Mouse (Mus musculus) forebrain, embryonic 10.5 days (tissue): ENCODE results near the gene Itpr1. TPM values are rescaled to one million over a fixed set of nuclear protein-coding genes. Genes with fewer than 3 reads are reported as not detected.

Experiments
- DNase-seq: peaks from one replicate; pipeline ENCODE4 v3.0.0-alpha.2; 2017; ENCODE audit warnings: low spot score; ENCODE audit errors: extremely low spot score
- H3K27ac ChIP-seq: fragments of 300-500 bp; sonication (generic); 2 replicates; pipeline ENCODE4 v1.5.1; 2016; ENCODE audit warnings: mild to moderate bottlenecking
- H3K27me3 ChIP-seq: fragments of 300-500 bp; sonication (generic); 2 replicates; pipeline ENCODE4 v1.6.1; 2016; ENCODE audit warnings: mild to moderate bottlenecking; ENCODE audit not compliant: poor library complexity, severe bottlenecking
- H3K36me3 ChIP-seq: fragments of 300-500 bp; sonication (generic); replicated peaks from 2 replicates; pipeline ENCODE4 v1.6.1; 2016; ENCODE audit warnings: mild to moderate bottlenecking, moderate library complexity
- H3K4me1 ChIP-seq: fragments of 300-500 bp; sonication (generic); 2 replicates; pipeline ENCODE4 v1.6.1; 2016
- H3K4me3 ChIP-seq: fragments of 300-500 bp; sonication (generic); 2 replicates; pipeline ENCODE4 v1.5.1; 2016; ENCODE audit warnings: mild to moderate bottlenecking, moderate library complexity
- H3K9me3 ChIP-seq: fragments of 300-500 bp; sonication (generic); 2 replicates; pipeline ENCODE4 v1.6.1; 2016; ENCODE audit warnings: mild to moderate bottlenecking, moderate library complexity
- WGBS: fragments of 180-500 bp; shearing (Covaris S2); methylation state at CpG from one replicate; pipeline ENCODE4 v1.1.7; 2016; 5-methylcytosine and 5-hydroxymethylcytosine counted together
- polyA plus RNA-seq: library from polyadenylated mRNA; unstranded; fragments of >200 nt; fragmentation: Nextera tagmentation; extraction: Ambion mirVana; gene quantifications from 2 replicates; pipeline ENCODE4 v1.2.1, GENCODE M21; 2016

Gene Itpr1
- polyA plus RNA-seq, 1 experiment from 2014 or later: 11.6 TPM

DNA sequence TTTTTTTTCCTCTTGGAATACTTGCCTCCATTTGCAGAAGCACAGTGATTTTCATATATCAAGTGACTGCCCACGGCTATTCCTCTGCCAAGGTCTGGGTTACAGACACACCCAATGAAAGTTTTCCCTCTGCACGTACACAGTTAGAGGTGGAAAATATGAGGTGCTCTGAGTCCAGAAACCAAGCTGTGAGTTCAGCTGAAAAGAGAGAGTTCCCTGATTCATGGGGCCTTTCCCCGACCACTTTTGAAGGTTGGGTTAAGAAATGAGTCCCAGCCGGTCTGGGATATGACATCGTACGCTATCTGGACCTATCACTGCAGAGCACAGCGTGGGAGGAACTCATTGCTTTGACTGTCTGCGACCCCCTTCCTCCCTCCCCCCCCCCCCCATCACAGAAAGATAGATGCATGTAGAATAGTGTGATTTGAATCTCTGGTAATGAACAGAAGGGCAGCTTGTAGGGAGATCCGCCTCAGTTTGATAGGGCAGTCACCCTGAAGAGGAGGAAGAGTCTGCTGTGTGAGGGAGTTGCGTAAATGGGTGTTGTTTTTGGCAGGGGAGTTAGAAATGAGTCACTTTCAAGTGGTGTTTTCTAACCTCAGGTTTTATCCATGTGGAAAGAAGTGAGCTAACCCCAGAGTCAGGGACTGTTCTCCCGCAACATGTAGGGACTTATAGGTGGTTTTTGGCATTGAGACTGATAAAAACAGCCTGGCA, 235.3 kb downstream of the Itpr1 start:
- peaks cover 14% of the 10 kb centered on the region for H3K36me3 ChIP-seq
- no peak for DNase-seq
- no peak overlapping the region for H3K4me3 ChIP-seq
- no peak overlapping the region for H3K27ac ChIP-seq
- peaks cover 11% of the 10 kb centered on the region; the same call in 1 of the 2 replicates for H3K4me1 ChIP-seq
- no peaks in the 10 kb centered on the region for H3K9me3 ChIP-seq
- WGBS: 83% methylated on average over 11 of the region's 11 CpGs
- H3K27me3 ChIP-seq: no peaks in the 10 kb centered on the region

DNA sequence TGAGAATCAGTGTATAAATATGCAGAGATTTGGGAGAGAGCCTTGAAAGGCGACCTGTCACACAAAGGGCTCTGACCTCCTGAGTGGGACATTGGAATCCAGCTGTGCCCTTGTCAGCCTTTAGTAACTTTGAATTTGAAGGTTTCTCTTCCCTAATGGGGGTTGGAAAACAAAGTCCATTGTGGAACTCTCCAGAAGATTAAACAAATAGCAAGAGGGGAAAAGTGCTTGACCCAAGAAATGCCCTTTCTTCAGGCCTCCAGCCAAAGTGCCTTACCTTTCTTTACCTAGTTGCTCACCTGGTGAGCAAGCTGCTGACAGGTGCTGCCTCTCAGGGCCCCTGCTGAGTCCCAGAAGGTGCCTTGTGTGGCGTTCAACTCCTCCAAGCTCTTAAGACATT, 236.0 kb downstream of the Itpr1 start:
- no peaks in the 10 kb centered on the region for H3K9me3 ChIP-seq
- no peak overlapping the region for H3K27ac ChIP-seq
- peaks cover 14% of the 10 kb centered on the region for H3K36me3 ChIP-seq
- H3K4me1 ChIP-seq: peaks cover 11% of the 10 kb centered on the region; the same call in 1 of the 2 replicates
- no peaks in the 10 kb centered on the region for H3K27me3 ChIP-seq
- 50% methylated on average over 2 of the region's 2 CpGs for WGBS
- DNase-seq: no peak
- H3K4me3 ChIP-seq: no peak overlapping the region

DNA sequence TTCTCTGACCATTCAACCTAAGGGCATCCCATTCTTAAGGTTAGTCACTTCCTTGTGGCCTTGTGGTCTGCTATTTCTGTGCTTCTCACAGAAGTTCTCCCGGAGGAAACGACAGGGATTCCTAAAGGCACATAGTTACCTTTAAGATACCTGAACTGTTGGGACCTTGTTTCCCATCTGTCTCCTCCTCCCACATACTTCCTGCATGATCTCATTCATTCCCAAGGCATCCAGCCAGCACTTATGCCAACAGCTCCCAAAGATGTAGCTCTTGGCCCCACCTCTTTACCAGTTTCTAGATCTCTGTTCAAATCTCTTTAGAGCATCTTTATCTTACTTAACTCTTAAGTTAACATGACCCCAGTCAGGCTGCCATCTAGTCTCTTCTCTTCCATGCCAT, 238.6 kb downstream of the Itpr1 start:
- H3K4me1 ChIP-seq: peaks cover 36% of the 10 kb centered on the region
- H3K36me3 ChIP-seq: 0 out of 2 replicates have a peak, but pooled peaks cover 4% of the 10 kb centered on the region
- DNase-seq: no peak
- WGBS: 91% methylated on average over 2 of the region's 2 CpGs
- H3K9me3 ChIP-seq: no peaks in the 10 kb centered on the region
- no peak overlapping the region for H3K4me3 ChIP-seq
- H3K27me3 ChIP-seq: no peaks in the 10 kb centered on the region
- H3K27ac ChIP-seq: no peak overlapping the region

DNA sequence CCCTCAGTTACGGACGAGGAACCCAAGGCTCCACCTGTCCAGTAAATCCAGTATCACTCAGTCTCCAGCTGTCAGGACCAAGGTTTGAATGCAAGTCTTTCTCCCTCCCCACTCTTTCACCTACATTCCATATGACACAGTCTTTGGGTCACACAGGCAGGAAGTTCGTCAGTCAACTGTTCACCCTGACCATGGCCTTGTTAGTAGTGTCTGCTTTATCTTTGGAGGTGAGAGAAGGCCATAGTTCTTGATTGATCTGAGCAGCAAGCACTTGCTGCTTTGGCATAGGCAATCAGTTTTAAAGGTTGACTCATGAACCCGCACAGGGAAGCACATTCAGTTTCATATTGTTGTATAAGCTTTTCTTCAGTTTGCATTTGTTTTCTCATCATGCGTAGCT, 240.7 kb downstream of the Itpr1 start:
- H3K4me1 ChIP-seq: peaks cover 51% of the 10 kb centered on the region
- H3K9me3 ChIP-seq: no peaks in the 10 kb centered on the region
- DNase-seq: no peak
- H3K27ac ChIP-seq: no peak overlapping the region
- 89% methylated on average over 5 of the region's 5 CpGs for WGBS
- 0 out of 2 replicates have a peak, but pooled peaks cover 2% of the 10 kb centered on the region for H3K36me3 ChIP-seq
- no peak overlapping the region for H3K4me3 ChIP-seq
- H3K27me3 ChIP-seq: 0 out of 2 replicates have a peak, but pooled peaks cover 2% of the 10 kb centered on the region

DNA sequence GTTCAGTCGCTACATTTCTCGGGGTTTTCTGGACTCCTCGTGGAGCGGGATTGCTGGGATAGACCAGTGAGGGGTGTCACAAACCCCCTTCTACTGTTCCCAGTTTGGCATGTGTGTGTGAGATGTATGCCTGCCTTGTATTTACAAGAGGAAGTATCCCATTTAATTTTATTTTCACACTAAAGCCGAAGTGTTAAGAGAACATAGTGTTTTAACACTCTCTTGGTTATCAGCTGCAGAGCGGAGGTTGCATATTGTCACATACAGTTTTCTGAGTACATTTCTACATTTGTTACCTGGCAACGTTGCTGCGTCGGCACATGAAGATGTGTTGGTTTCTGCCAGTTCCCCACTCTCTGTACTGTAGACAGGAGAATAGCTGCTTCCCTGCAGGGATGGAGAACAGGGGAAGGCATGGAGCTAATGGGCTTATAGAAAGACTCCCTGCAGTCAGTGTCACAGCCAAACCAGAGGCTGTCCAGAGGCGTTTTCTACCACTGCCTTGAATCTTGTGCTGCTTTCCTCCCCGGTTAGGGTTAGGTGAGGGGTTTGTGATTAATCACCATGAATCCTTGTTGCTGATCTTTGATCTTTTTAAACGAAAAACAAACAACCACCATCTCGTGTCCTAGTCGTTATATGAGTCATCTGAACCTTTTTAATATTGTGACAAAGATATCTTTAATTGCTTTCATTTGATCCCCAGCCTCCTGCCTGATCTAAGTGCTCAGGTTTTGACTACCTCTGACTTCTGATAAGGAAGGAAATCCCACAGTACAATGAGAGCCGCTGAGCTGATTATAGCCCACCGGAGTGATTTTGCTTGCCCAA, 241.4 kb downstream of the Itpr1 start:
- no peak overlapping the region for H3K4me3 ChIP-seq
- peaks cover 52% of the 10 kb centered on the region for H3K4me1 ChIP-seq
- no peak overlapping the region for H3K27ac ChIP-seq
- no peak for DNase-seq
- 73% methylated on average over 16 of the region's 16 CpGs for WGBS
- H3K27me3 ChIP-seq: 0 out of 2 replicates have a peak, but pooled peaks cover 5% of the 10 kb centered on the region
- H3K9me3 ChIP-seq: no peaks in the 10 kb centered on the region
- 0 out of 2 replicates have a peak, but pooled peaks cover 2% of the 10 kb centered on the region for H3K36me3 ChIP-seq

DNA sequence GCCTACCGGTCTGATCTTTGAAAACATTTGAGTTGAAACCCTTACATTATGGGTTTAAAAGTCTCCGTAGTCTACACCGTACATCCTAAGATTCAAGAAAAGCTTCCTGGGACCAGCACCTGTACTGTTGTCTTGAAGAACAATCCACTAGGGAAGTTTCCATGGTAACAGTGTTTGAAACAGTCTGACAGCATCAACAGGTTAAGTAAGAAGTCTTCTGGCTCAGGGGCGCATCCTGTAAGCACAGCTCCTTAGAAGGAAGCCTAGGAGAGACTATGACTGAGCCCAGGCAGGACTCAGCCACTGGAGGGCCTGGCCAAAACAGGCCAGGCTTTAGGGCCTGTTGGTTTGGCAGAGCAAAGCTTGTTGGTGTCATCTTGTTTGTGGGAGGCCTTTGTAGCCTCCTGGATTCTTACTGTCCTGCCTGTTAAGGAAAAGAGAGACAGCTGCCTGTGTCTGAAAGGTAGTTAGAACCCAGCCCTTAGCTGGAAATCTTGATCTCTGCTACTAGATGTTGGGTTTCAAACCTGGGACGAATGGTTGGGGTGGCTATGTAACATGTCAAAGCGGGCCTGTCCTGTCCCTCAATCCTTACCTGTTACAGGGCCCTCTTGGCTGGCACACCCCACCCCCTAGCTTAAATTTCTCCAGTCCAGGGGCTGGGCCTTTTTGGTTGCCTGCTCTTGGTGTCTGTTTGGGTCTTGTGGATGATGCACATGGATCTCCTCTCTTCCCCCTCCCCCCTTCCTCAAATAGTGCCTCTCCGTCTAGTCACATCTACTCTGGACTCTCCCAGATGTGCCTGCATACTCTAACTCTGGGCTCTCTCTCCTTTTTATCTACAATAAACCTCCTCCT, 242.3 kb downstream of the Itpr1 start:
- H3K27me3 ChIP-seq: 0 out of 2 replicates have a peak, but pooled peaks cover 5% of the 10 kb centered on the region
- peaks cover 57% of the 10 kb centered on the region for H3K4me1 ChIP-seq
- H3K27ac ChIP-seq: peak overlapping the region; percentile 84
- no peak for DNase-seq
- H3K4me3 ChIP-seq: no peak overlapping the region
- H3K9me3 ChIP-seq: no peaks in the 10 kb centered on the region
- peaks cover under 1% of the 10 kb centered on the region; the same call in 1 of the 2 replicates for H3K36me3 ChIP-seq
- 84% methylated on average over 7 of the region's 7 CpGs for WGBS

DNA sequence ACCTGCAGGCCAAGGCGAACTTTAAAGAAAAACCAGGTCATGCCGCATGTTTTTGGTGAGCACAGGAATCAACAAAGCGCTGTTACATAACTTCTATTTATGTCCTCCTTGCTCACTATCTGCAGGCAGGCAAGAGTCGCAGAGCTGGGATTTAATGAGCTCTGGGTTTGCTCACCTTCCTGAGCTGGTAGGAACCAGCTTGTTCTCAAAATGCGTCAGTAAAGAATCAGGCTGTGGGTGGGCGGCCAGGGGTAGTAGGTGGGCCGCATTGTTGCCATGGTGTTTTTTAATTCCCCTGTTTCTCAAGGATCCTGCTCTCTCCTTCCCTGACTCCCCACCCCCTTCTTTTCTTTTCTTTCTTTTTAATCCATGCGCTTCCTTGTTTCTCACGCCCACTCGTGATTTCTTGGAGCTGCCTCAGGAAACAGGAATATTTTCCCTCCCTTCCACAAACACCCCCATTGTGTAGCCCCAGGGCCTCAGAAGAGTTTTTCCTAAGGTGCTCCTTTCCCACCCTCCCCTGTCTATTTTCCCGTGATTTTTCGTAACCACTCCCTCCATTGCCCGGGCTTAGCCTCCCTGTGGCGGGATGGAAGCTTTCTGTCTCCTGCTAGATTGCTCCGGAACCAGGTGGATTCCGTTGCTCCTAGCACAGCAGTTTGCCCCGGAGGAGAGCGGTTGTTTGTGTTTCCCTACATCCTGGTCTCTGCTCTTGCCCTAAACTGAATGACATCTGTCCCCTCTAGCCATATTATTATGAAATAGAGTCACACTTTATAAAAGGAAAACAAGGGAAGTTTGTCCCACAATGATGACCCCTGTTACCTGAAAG, 243.6 kb downstream of the Itpr1 start:
- Histone ChIP-seq H3K4me3 (peak overlapping the region; percentile 40), H3K27ac (peak overlapping the region; percentile 84), H3K9me3 (no peaks in the 10 kb centered on the region), H3K27me3 (0 out of 2 replicates have a peak, but pooled peaks cover 5% of the 10 kb centered on the region), H3K4me1 (peaks cover 57% of the 10 kb centered on the region), H3K36me3 (peaks cover 2% of the 10 kb centered on the region; the same call in 1 of the 2 replicates)
- WGBS: 8% methylated on average over 18 of the region's 18 CpGs
- peak; percentile 61 for DNase-seq

DNA sequence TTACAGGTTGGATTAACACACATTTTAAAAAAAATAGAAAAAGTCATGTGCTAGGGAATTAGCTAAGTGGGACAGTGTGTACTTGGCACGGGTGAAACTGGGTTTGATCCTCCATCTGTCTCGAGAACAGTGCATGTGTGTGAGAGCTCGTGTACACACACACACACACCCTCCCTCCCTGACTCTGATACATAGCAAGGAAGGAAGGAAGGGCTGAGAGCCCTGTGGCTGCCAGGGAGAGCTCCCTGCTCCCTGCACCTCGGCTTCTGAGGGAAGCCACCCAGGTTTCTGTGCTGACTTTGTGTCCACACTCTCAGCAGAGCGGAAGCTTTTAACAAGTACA, 244.1 kb downstream of the Itpr1 start:
- H3K4me1 ChIP-seq: peaks cover 57% of the 10 kb centered on the region
- 0 out of 2 replicates have a peak, but pooled peaks cover 5% of the 10 kb centered on the region for H3K27me3 ChIP-seq
- WGBS: 18% methylated on average over 5 of the region's 5 CpGs
- H3K4me3 ChIP-seq: peak overlapping the region; percentile 40
- H3K36me3 ChIP-seq: peaks cover 2% of the 10 kb centered on the region; the same call in 1 of the 2 replicates
- DNase-seq: peak; percentile 30
- H3K27ac ChIP-seq: peak overlapping the region; percentile 84
- no peaks in the 10 kb centered on the region for H3K9me3 ChIP-seq

DNA sequence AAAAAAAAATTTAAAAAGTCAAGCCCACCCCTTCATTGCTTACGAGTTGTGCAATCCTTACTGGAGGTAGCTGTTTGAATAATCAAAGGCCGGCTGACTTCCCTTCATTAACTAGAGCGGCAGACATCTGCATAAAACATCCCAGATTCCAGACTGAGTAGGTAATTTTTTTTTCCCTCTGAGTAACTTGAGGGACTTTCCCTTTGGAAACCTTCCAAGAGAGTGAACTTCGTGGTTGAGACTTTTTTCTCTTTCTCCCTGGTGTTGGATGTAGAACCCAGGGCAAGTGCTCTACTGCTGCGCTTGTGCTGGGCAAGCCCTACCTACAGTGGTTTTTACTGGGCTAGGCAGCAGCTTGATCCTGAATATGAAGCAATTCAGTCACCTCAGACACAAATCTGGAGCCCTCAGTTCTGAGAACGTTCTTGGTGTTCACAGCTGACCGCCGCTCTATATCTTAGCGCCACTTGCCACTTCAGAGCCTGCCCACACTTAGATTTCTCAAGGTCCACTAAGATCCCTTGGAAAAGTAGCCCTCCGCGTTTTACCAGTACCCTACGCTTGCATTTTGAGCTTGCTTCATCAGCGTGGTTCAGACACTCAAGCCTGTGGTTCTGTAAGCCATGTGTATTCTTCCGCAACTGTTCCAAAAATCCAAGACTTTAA, 244.8 kb downstream of the Itpr1 start:
- DNase-seq: no peak
- Histone ChIP-seq H3K9me3 (no peaks in the 10 kb centered on the region), H3K27ac (peak overlapping the region; percentile 84), H3K4me1 (peaks cover 57% of the 10 kb centered on the region), H3K27me3 (0 out of 2 replicates have a peak, but pooled peaks cover 5% of the 10 kb centered on the region), H3K36me3 (peaks cover 2% of the 10 kb centered on the region; the same call in 1 of the 2 replicates), H3K4me3 (no peak overlapping the region)
- WGBS: 55% methylated on average over 14 of the region's 14 CpGs

DNA sequence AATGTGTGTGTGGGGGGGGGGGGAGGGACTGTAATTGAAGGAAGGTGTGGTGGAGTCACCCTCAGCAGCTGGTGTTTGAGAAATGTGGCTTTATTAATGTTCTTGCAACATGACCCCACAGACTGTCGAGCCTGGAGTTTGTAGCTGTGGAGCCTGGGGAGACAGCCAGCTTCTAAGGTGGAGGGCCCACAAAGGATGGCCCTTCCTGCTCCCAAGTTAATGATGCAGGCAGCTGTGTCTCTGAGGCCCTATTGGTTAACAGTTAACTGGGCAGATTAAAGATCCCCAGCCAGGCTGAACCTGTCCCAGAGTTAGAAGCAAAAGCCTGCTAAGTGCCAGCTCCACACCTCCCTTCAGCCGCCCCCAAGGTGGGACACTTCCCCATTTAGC, 245.3 kb downstream of the Itpr1 start:
- WGBS: 39% methylated on average over 2 of the region's 2 CpGs
- Histone ChIP-seq H3K4me1 (peaks cover 57% of the 10 kb centered on the region), H3K36me3 (peaks cover 2% of the 10 kb centered on the region; the same call in 1 of the 2 replicates), H3K27me3 (0 out of 2 replicates have a peak, but pooled peaks cover 5% of the 10 kb centered on the region), H3K4me3 (no peak overlapping the region), H3K27ac (peak overlapping the region; percentile 84), H3K9me3 (no peaks in the 10 kb centered on the region)
- no peak for DNase-seq

DNA sequence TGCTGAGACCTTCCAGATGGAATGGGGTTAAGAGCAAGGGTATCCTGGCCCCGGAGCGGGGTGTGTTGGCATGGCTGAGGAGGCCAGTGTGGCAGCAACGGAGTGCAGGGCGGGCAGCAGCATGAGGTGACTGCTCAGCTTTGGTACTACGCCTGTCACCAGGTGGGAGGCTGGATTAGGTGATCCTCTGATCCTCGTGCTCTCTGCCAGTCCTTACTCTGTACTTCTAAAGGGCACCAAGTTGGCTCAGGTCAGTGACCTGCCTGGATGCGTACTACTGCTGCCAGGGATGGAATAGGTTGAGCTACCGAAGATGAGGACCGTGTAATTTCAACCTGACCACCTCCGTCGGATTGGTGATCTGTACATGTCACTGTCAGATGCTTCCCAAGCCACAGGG, 245.9 kb downstream of the Itpr1 start:
- Histone ChIP-seq H3K27me3 (0 out of 2 replicates have a peak, but pooled peaks cover 5% of the 10 kb centered on the region), H3K27ac (peak overlapping the region; percentile 32; the same call in 1 of the 2 replicates), H3K9me3 (no peaks in the 10 kb centered on the region), H3K4me3 (no peak overlapping the region), H3K4me1 (peaks cover 57% of the 10 kb centered on the region), H3K36me3 (peaks cover 2% of the 10 kb centered on the region; the same call in 1 of the 2 replicates)
- 85% methylated on average over 11 of the region's 11 CpGs for WGBS
- no peak for DNase-seq
